Mouse (Mus musculus) retina, embryonic 14.5 days (tissue): Measurements from ENCODE around the gene Pitpnm2.

Source experiments
- DNase-seq: peaks from one replicate; pipeline ENCODE4 v3.0.0-alpha.2; 2015; ENCODE audit warnings: low spot score

Pitpnm2 gene

DNA sequence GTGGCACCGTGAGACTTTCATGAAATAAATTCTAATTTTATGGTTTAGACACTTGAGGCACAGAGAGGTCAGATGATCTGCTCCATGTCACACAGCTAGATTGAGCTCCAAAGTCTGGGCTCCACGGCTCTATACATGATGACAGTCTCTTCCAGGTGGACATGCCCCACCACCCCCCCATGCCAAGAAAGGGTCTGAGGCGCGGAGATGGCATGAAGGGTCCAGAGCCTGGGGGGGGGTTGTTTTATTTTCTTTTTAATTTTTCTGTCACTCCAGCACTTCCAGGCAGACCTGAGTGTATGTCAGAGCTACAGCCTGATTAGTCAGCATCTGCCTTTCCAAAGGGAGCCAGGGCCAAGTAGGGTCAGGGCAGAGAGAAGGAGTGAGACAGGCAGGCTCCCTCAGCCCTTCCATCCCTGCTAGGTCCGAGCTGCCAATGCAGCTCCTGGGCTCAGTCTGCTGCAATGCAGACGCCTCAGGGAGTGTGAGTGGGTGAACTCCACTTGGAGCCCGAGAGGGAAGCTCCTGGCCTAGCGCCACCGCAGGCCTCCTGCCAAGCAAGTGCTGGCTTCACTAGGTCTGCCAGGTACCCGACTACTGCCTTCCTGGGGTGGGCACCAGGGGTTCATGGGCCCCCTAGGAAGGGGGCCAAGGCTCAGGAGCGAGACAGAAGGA is 156.3 kb downstream of the Pitpnm2 start:
- no peak for DNase-seq

DNA sequence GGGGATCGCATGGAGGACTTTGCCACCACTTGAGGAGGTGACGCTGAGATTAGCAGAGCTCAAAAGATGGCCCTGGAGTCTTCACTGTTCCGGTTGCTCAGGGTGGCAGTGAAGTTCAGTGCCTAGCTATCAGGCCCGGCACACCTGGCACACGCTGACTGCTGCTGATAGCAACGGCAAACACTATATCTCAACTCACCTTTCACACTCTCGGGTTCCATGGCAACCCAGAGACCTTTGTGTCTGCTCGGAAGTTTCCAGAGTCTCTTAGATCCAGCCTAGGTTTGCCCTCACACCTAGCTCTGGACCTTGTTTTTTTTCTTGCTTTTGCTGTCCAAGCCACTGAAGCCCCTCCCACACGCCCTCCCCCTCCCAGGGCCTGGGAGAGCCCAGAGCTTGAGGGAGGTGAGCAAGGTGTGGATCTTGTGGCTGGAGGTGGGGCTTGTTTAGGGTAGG is 157.6 kb downstream of the Pitpnm2 start:
- no peak for DNase-seq

DNA sequence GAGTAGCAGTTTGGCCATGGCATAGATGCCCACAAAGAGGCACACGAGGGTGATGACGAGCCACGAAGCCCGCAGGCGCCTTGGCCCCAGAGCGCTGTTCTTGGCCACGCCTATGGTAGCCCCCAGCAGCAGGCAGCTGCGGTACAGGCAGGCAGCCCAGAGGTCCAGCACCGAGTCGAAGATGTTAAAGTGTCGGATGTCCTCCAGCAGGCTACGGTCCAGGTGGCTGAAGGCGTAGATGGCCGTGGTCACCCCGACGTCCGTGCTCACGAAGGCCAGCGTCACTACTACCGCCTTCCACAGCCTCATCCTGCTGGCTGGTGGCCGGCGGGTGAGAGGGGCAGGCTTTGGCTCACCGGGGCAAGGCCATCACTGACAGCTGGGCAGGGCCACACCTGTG is 159.7 kb downstream of the Pitpnm2 start:
- DNase-seq: no peak

GRCm38 (mm10) chr5:124086876-124087275 is 162.7 kb downstream of the Pitpnm2 start:
- no peak for DNase-seq

- no peak for DNase-seq
These were observed 164.0 kb downstream of the Pitpnm2 start for GRCm38 (mm10) chr5:124085513-124085912.

- peak; percentile 88 for DNase-seq
These were observed 164.9 kb downstream of the Pitpnm2 start for GRCm38 (mm10) chr5:124084588-124085173.

DNA sequence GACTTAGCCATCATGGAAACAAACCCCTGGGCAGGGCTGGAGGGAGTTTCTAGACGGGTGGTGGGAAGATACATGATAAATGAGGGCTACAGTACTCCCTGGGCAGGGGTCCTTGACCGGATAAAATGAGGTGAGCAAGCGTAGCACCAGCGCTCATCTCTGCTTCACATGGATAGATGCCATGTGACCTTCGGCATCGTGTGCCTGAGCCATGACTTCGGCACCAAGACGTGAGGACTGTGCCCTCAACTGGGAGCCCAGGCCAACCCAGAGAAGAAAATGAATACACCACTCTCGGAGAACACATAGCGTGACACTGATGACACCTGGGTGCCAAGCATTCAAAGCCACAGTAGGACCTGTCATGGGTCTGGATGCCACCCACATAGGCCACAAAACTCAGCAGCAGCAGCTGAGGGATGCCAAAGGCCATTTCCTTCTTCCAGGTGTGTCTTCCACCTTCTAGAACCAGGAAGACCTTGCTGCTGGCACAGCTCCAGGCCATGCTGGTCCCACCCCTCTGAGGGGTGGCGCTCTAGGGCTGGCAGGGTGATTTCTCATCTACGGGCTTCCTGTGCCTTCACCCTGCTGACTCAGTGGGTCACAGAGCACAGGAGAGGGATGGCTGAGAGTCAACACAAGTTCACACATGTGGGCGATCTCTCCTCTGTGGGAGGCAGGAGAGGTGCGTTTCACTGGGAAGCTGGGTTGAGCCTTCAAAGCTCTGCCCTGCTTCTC is 165.5 kb downstream of the Pitpnm2 start:
- DNase-seq: no peak

DNA sequence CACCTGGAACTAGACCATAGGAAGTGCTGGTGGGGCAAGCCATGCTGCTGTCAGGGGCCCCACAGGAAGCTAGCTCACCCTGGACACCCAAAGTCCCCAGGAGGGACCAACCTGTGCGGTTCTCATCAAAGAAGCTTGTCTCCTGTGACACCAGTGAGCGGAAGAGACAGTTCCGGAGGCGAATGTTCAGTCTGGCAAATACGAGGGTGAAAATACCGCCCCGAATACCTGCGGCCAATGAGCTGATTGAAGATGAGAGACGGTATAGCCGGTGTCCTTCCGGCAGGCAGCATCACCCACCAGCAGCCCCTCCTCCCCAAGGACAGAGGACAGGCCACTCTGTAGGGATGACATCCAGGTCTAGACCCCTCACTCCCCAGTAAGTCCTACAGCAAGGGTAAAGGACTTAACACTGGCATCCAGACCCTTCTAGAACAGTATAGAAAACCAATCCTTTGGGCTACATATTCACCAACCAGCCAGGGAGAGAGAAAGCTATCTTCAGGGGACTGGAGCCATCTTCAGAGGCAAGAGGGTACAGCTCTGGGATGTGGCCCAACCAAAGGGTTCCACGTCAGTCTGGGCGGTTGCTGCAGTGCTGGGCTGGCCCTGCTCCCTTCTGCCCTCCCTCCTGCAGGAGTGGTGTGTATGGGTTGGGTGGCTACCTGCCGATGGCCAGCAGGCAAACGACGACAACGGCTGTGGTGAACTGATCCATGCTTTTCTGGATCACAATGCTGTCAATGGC is 166.4 kb downstream of the Pitpnm2 start:
- DNase-seq: no peak

DNA sequence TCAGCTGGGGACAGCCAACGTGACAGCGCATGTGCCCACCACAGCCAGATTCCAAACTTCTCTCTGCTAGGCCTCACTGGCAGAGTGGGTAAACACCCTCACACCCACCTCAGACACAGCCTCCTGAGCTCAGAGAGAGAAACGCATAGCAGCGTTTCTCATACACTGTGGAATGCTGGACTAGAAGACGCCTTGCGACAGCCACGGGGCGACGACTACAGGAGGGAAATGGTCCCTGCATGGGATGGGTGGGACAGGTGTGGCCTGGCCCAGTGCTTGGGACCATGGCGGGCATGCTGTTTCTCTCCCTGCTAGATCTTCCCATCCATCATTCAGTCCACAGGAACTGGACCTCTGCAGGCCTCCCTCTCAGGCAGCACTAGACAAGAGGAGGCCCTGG is 167.1 kb downstream of the Pitpnm2 start:
- DNase-seq: no peak

GRCm38 (mm10) chr5:124079880-124080279 is 169.7 kb downstream of the Pitpnm2 start:
- DNase-seq: no peak

GRCm38 (mm10) chr5:124078794-124079416 is 170.7 kb downstream of the Pitpnm2 start:
- peak; percentile 33 for DNase-seq

- DNase-seq: no peak
These were observed 171.6 kb downstream of the Pitpnm2 start for GRCm38 (mm10) chr5:124077856-124078460.

DNA sequence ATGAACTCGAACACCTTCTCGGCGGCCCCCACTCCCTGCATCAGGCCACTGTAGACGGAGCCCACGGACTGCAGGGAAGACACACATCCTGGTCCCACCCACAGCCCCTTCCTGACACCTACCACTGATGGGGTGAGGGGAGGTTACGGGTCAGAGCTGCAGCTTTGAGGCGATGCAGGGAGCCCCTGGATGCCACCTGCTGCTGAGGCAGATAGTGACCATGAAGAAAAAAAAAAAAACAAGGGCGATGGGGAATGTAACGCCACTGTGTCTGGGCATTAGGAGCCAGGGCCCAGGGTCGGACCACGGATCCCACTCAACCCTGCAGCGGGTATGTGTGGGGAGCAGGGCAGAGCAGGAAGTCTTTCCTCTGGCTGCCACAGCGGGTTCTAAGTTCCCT is 172.3 kb downstream of the Pitpnm2 start:
- DNase-seq: no peak

DNA sequence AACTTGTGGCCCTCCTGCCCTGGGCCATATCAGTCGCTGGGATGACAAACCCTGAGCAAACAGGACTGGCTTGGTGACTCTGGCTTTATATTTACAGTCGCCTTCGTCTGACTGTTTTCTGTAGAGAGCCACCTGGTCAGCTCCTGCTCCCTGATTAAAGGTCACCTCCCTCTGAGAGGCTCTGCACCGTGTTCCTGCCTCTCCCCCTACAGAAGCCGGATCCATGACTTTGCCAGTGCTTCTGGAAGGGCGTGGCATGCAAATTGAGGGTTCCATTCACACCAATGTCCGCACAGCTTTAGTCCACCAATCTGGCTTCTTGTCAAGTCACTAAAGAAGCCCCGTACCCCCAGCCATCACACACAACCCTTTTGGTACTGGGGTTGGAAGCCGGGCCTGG is 173.0 kb downstream of the Pitpnm2 start:
- DNase-seq: no peak

- DNase-seq: no peak
These were observed 173.8 kb downstream of the Pitpnm2 start for GRCm38 (mm10) chr5:124075716-124076115.

- no peak for DNase-seq
These were observed 174.7 kb downstream of the Pitpnm2 start for GRCm38 (mm10) chr5:124074845-124075307.

DNA sequence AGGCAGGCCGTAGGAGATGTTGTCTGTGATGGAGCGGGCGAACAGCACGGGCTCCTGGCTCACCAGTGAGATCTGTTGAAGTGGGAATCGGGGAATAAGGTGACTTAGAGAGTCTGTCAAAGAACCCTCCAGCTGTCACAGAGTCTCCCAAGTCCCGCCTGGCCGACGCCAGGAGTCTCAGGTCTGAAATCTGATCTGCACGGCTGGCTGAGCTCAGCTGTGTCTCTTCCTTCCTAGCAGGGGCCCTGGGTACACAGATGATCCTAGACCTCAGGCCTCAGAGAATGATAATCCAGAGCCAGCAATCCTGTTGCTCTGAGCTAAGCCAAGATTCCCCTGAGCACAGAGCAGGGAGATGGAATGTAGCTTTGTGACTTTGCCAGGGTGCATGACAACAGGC is 175.9 kb downstream of the Pitpnm2 start:
- DNase-seq: peak; percentile 28

GRCm38 (mm10) chr5:124069657-124070056 is 179.9 kb downstream of the Pitpnm2 start:
- no peak for DNase-seq
